In genomic region chr11:65631164-65631563, GRCm38 (mm10) we compare ENCODE assay signal across 7 mouse cellular contexts.
A peak's percentile ranks its signal among the peaks of the same experiment; 100 is the strongest.
DNase-seq lines count a peak whose midpoint lies in the region; ATAC-seq and TF ChIP-seq lines count a peak whose summit lies in the region.

No protein-coding gene starts in this region.

- TF ChIP-seq POLR2A in thymus, adult 2 months (IDR thresholded peaks at IDR 0.05; ENCODE audit: control insufficient read depth, extremely low read depth, insufficient read depth, low read length, poor library complexity) = no peak

- no peak for ATAC-seq in megakaryocyte progenitor cell, adult 5-6 weeks (replicated peaks; ENCODE audit: poor library complexity)

- H3K27me3 ChIP-seq in thymus, adult 2 months (ENCODE audit: control insufficient read depth, insufficient read depth, low read length) = no peaks in the 10 kb centered on the region

- H3K4me1 ChIP-seq in thymus, adult 2 months (replicated peaks; ENCODE audit: control insufficient read depth, insufficient read depth, low read length) = no peaks in the 10 kb centered on the region

- TF ChIP-seq CTCF in layer of hippocampus, adult 2 months (conservative IDR thresholded peaks at IDR 0.05) = peak; percentile 78
- no peak for TF ChIP-seq CTCF in thymus, adult 2 months (IDR thresholded peaks at IDR 0.05; ENCODE audit: borderline replicate concordance, control insufficient read depth, extremely low read depth, insufficient read depth, low read length, poor library complexity)

- intact Hi-C loops in left cerebral cortex, postnatal 10 days (cut with DNase I) = loop anchor here (10.0 kb wide), 1 partner anchor 436 kb away; no protein-coding TSS in a partner anchor

- H3K27ac ChIP-seq in layer of hippocampus, adult 2 months = no peak overlapping the region
- no peak overlapping the region for H3K27ac ChIP-seq in thymus, adult 2 months (ENCODE audit: control insufficient read depth, insufficient read depth, low read length)

- no peaks in the 10 kb centered on the region for H3K36me3 ChIP-seq in thymus, adult 2 months (ENCODE audit: control insufficient read depth, insufficient read depth, low read length)

- peak; percentile 12 to 22 for DNase-seq in left cerebral cortex, postnatal 10 days (ENCODE audit: extremely low spot score in 1 of 2, low spot score in 2 of 2)
- no peak for DNase-seq in left cerebral cortex, adult 8-10 months (ENCODE audit: low spot score in 2 of 2)
- peak; percentile 5 to 21 for DNase-seq in adrenal gland, adult 18-20 months (ENCODE audit: low spot score in 2 of 2)
- peak; percentile 21 for DNase-seq in cerebellum, adult 11-12 months
- peak; percentile 13 to 25 for DNase-seq in layer of hippocampus, adult 2 months (ENCODE audit: low spot score in 2 of 2)
- DNase-seq in thymus, adult 2 months = no peak

- no peak overlapping the region for H3K4me3 ChIP-seq in layer of hippocampus, adult 2 months
- H3K4me3 ChIP-seq in thymus, adult 2 months (ENCODE audit: control insufficient read depth, insufficient read depth, low read length) = no peak overlapping the region

- WGBS in thymus, adult 2 months = 75% methylated on average over 3 of the region's 3 CpGs

Comparison
In these comparisons a context has a peak if more than half of its experiments do, and no peak if none do; other contexts are left out.
1. DNase-seq: peak in left cerebral cortex, postnatal 10 days (2 of 2), adrenal gland, adult 18-20 months (2 of 2), cerebellum, adult 11-12 months (single experiment) and layer of hippocampus, adult 2 months (2 of 2); none in left cerebral cortex, adult 8-10 months (0 of 2) and thymus, adult 2 months (single experiment).